Mouse (Mus musculus): ENCODE data around the gene Nt5c2.

DNA sequence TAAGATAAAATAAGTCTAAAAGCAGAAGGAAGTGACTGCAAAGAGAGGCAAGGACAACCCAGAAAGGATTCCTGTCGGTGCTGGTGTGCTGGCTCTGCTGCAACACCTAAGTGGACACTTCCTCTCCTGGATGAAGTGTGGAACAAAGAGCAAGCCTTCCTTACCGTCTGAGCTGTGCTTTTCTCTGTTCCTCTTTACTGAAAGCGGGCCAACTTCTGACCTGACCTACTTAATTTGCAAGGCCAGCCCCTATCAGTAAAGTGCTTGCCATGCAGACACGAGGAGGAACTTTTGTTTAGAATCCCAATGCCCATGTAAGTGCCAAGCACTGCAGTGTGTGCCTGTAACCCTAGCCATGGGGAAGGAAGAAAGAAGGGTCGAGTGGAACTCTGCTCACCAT lies 115.6 kb downstream of the Nt5c2 start:
- TF ChIP-seq POLR2A (IDR thresholded peaks at IDR 0.05; ENCODE audit: low read depth, low read length) (no peak), CTCF (IDR thresholded peaks at IDR 0.05; ENCODE audit: extremely low read depth, insufficient read depth, insufficient read length, insufficient replicate concordance) (no peak)

Data from spleen, adult 2 months (tissue).